Mouse (Mus musculus) thymus, postnatal 4 days (tissue): ENCODE data around the gene B3gnt9.
"Not testable (repeated sequence)": the region's sequence is repeated elsewhere in the genome, so short reads cannot be mapped to it uniquely, and the experiment has no call there.

ENCODE experiments used
- DNase-seq: peaks from one replicate; pipeline ENCODE4 v3.0.0; 2021

Gene B3gnt9

DNA sequence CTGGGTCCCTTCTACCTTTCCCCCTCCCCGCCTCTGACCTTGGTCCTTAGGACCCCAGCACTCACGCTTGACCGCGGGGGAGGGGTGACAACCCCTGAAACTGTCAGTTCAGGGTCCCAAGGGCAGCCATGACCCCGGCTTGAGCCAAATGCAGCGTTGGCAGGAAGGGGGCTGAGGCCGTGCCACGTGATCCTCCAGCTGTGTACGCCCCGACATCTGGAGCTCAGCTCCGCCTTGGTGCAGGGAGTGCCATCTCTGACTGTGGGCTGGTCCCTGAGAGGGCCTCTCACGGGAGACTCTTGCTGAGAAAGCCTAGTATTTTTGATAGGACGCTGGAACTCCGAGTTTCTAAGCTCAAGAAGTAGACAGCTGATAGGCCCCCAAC lies at the start of gene B3gnt9:
Gene B3gnt9 (minus strand): TSS at position 188 of the 385 bp plus-strand sequence.
- DNase-seq: peak; percentile 80

- no peak for DNase-seq
Observed at GRCm38 (mm10) chr8:105303874-105304273, 48.9 kb upstream of the B3gnt9 start.

DNA sequence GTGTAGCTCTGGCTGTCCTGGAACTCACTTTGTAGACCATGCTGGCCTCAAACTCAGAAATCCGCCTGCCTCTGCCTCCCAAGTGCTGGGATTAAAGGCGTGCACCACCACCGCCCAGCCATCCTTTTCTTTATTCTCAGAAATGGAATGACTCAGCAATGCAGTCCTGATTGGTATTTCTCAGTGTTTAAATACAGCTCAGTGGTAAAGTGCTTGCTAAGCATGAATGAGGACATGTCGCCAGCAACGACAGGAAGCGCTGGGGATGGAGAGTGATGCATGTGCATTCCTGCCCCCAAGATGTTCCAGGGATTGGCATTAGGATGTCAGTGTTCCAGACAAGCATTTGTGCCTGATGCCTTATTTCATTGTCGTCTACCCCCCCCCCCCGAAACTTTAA lies 48.4 kb upstream of the B3gnt9 start:
- no peak for DNase-seq

- no peak for DNase-seq
Observed at GRCm38 (mm10) chr8:105299962-105300361, 45.0 kb upstream of the B3gnt9 start.

- DNase-seq: peak; percentile 69
Observed at GRCm38 (mm10) chr8:105298351-105299252, 43.6 kb upstream of the B3gnt9 start.

DNA sequence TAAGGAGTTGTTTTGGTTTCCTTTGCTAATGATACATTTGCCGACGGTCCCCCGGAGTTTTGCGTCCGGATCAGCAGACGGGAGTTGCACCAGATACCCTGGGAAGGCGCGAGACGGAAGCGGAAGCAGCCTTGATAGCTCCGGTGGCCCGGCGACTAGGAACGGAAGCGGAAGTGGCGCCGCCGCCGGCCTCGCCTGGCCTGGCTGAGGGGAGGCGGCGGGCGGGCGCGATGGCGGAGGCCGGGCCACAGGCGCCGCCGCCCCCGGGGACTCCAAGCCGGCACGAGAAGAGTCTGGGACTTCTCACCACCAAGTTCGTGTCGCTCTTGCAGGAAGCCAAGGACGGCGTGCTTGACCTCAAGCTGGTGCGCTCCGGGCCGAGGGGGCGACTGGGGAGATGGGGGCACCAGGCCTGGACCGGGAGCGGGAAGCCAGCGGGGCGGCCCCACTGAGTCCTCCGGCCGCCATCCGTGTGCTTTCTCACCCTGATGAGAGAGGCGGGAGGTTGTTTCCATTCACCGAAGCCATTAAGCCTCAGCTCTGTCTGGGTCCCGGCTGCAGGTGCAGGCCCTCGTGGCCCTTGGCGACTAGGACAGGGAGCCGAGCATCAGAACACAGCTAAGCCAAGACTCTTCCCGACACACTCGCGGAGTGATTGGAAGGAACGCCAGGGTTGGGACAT lies 42.7 kb upstream of the B3gnt9 start, which contains the start of gene E2f4:
Gene E2f4 (plus strand): TSS at position 153 of the 682 bp plus-strand sequence.
- DNase-seq: peak; percentile 91

- DNase-seq: no peak
Observed at GRCm38 (mm10) chr8:105295895-105296573, 41.1 kb upstream of the B3gnt9 start, which contains the start of gene Exoc3l. Exoc3l (minus strand) TSS chr8:105296101.

DNA sequence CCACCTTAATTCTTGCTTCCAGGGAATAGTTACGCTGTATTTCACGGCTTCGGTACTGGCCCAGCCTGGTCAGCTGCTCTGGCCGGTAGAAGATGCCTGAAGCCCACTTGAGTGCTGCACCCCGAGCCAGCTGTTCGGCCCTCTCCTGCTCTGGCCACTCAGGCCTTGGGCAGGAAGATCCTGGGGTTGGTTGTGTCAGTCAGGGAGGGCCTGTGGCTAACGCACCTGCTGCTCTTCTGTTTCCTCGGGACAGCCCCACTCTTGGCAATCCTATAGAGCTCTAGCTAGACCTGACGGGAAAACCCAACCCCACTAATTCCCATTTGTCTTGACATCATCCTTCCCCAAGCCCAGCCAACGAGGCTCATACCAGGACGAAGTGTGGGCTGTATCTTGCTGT lies 40.3 kb upstream of the B3gnt9 start:
- no peak for DNase-seq

- no peak for DNase-seq
Observed at GRCm38 (mm10) chr8:105294776-105295175, 39.8 kb upstream of the B3gnt9 start.

GRCm38 (mm10) chr8:105293405-105293804 lies 38.5 kb upstream of the B3gnt9 start:
- DNase-seq: no peak

GRCm38 (mm10) chr8:105292471-105292870 lies 37.5 kb upstream of the B3gnt9 start:
- no peak for DNase-seq

DNA sequence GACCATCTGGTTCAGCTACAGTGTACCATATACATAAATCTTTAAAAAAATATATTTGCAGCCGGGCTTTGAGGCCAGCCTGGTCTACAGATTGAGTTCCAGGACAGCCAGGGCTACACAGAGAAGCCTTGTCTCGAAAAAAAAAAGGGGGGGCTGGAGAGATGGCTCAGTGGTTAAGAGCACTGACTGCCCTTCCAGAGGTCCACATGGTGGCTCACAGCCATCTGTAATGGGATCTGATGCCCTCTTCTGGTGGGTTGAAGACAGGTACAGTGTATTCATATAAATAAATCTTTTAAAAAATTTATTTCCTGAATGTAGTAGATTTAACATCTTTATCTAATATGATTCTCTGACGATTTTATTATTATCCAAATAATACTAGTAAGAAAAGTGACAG lies 36.8 kb upstream of the B3gnt9 start:
- not testable (repeated sequence) for DNase-seq

GRCm38 (mm10) chr8:105291364-105291763 lies 36.4 kb upstream of the B3gnt9 start:
- DNase-seq: not testable (repeated sequence)

GRCm38 (mm10) chr8:105290554-105291314 lies 35.8 kb upstream of the B3gnt9 start:
- peak; percentile 98 for DNase-seq

DNA sequence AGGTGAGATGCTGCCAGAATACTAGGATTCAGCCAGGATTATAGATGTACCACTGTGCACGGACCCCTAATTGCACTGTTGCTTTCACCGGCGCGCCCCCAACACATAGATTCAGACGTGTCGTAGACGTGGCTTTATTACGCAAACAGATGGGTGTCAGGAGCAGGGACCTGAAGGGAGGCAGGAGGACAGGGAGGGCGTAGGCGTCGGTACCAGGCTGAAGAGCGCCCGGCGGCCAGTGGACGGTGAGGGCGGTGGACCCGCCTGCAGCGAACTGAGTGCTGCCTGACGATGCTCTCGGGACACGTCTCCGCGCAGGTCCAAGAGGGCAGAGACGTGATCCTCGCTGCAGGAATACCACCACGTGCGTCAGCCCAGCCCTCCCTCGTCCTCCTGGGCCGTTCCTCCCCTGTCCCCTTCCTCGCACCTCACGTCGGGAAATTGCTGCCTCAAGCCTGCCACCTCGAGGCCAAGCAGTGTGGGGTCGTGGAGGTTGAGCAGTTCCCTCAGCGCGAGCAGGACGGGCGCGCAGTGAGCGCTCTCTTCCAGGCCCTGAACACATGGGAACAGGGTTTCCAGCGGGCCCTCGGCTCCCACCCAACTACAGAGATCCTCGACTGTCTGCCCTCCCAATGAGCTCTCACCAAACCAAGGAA lies 35.0 kb upstream of the B3gnt9 start, which contains the start of gene 4931428F04Rik:
Gene 4931428F04Rik (minus strand): TSS at position 60 of the 656 bp plus-strand sequence.
- peak; percentile 77 for DNase-seq

- DNase-seq: peak; percentile 99
Observed at GRCm38 (mm10) chr8:105288958-105289732, 34.2 kb upstream of the B3gnt9 start.

- no peak for DNase-seq
Observed at GRCm38 (mm10) chr8:105288231-105288630, 33.3 kb upstream of the B3gnt9 start.

- no peak for DNase-seq
Observed at GRCm38 (mm10) chr8:105286907-105287306, 32.0 kb upstream of the B3gnt9 start.

DNA sequence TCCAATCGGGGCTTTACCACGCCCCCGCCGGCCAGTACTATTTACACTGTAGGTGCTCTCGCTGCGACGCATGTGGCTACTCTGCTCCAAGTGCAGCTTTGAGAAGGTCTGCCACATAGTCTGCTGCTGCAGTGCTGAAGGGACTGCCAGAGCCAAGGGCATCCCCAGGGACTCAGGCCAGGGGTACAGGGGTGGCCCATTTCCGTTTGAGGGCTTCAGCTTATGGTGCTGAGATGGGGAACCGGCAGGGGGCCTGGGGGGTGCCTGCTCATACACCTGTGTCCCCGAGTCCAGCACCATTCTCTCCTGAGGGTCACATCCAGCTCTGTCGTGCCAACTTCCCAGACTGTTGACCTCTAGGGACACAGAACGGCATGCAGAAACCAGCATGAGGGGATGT lies 30.6 kb upstream of the B3gnt9 start:
- no peak for DNase-seq

DNA sequence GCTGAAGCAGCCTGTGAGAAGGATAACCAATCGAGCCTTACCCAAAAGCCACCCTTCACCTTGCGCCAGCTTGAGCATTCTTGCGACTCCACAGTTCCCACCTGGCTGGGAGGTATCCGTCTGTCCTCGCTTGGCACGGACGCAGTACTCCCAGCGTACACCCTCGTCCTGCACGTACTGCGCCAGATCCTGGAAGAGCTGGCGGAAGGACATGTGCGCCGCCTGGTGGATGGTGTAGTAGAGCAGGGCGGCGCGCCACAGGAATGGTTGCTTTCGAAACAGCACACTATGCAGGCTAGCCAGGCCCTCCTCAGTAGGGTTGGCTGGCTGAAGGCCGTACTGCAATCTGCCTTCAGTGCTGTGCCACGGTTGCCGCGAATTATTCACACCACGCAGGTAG lies 28.1 kb upstream of the B3gnt9 start:
- peak; percentile 83 for DNase-seq

DNA sequence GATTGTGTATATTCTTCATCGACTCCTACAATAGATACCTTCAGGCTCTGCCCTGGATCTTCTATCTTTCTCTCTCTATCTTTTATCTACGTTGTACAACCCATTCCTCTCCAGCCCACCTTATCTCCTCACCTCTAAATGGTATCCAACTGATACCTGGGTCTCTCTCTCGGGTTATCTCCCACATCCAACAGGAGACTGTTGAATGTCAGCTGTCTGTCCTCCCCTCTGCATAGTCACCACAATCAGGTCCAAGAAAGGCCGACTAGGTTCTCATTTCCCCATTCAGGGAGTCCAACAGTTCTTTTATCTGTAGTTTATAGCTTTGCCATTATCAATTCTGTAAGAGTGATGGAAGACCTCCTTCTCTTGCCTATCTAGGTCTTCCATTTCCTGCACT lies 27.3 kb upstream of the B3gnt9 start:
- DNase-seq: no peak
